Mouse (Mus musculus) heart, embryonic 11.5 days (tissue): ENCODE data around the gene Ankdd1b. TPM values are rescaled to one million over a fixed set of nuclear protein-coding genes. Genes with fewer than 3 reads are reported as not detected.

ENCODE experiments used
- ATAC-seq: fragments of 200-750 bp; cut with Nextera tagmentation; replicated peaks from 2 replicates; pipeline ENCODE4 v1.8.0; 2017; ENCODE audit warnings: moderate library complexity; ENCODE audit not compliant: insufficient number of reproducible peaks, low FRiP score, low TSS enrichment
- H3K27ac ChIP-seq: fragments of 300-500 bp; sonication (generic); 2 replicates; pipeline ENCODE4 v1.5.1; 2014; ENCODE audit warnings: mild to moderate bottlenecking, low read depth, low read length
- H3K27me3 ChIP-seq: fragments of 300-500 bp; sonication (generic); 2 replicates; pipeline ENCODE4 v1.6.1; 2014; ENCODE audit warnings: mild to moderate bottlenecking, low read length, mixed read lengths; ENCODE audit not compliant: control insufficient read depth, insufficient read depth
- H3K36me3 ChIP-seq: fragments of 300-500 bp; sonication (generic); 2 replicates; pipeline ENCODE4 v1.6.1; 2014; ENCODE audit warnings: mild to moderate bottlenecking, low read length, moderate library complexity, mixed read lengths; ENCODE audit not compliant: control insufficient read depth, insufficient read depth
- H3K4me1 ChIP-seq: fragments of 300-500 bp; sonication (generic); 2 replicates; pipeline ENCODE4 v1.6.1; 2014; ENCODE audit warnings: low read length; ENCODE audit not compliant: control insufficient read depth, insufficient read depth
- H3K4me2 ChIP-seq: fragments of 300-500 bp; sonication (generic); 2 replicates; pipeline ENCODE4 v1.6.1; 2014; ENCODE audit warnings: mild to moderate bottlenecking, moderate library complexity
- H3K4me3 ChIP-seq: fragments of 300-500 bp; sonication (generic); 2 replicates; pipeline ENCODE4 v1.5.1; 2014; ENCODE audit warnings: low read depth, low read length
- H3K9ac ChIP-seq: fragments of 300-500 bp; sonication (generic); 2 replicates; pipeline ENCODE4 v1.6.1; 2014; ENCODE audit warnings: mild to moderate bottlenecking, low read depth, low read length, moderate library complexity
- H3K9me3 ChIP-seq: fragments of 300-500 bp; sonication (generic); replicated peaks from 2 replicates; pipeline ENCODE4 v1.6.1; 2016; ENCODE audit warnings: low read length; ENCODE audit not compliant: control insufficient read depth
- WGBS: fragments of 180-500 bp; shearing (Covaris S2); extraction: QIAGEN DNeasy Blood & Tissue Kit; methylation state at CpG from one replicate; pipeline ENCODE4 v1.1.7; 2014; ENCODE audit not compliant: insufficient replicate concordance; 5-methylcytosine and 5-hydroxymethylcytosine counted together
- polyA plus RNA-seq: library from polyadenylated mRNA; unstranded; fragments of >200 nt; fragmentation: Nextera tagmentation; extraction: Ambion mirVana; gene quantifications from 2 replicates; pipeline ENCODE4 v1.2.1, GENCODE M21; 2014

The Ankdd1b gene
- polyA plus RNA-seq, 1 experiment from 2014 or later = 0.31 TPM

GRCm38 (mm10) chr13:96414384-96414783 is 56.6 kb downstream of the Ankdd1b start:
- Histone ChIP-seq H3K9ac (no peak overlapping the region), H3K36me3 (peaks cover 18% of the 10 kb centered on the region), H3K4me3 (no peak overlapping the region), H3K9me3 (no peaks in the 10 kb centered on the region), H3K27me3 (no peaks in the 10 kb centered on the region), H3K4me2 (no peak overlapping the region), H3K27ac (no peak overlapping the region), H3K4me1 (no peaks in the 10 kb centered on the region)
- WGBS = 57% methylated on average over 6 of the region's 6 CpGs
- no peak for ATAC-seq

- WGBS = 88% methylated on average over 1 of the region's 1 CpGs
- peaks cover 14% of the 10 kb centered on the region for H3K36me3 ChIP-seq
These were observed 62.2 kb downstream of the Ankdd1b start for GRCm38 (mm10) chr13:96408786-96409185.

GRCm38 (mm10) chr13:96407040-96407439 is 64.0 kb downstream of the Ankdd1b start:
- H3K4me3 ChIP-seq = no peak overlapping the region
- ATAC-seq = no peak
- H3K36me3 ChIP-seq = peaks cover 17% of the 10 kb centered on the region
- 71% methylated on average over 4 of the region's 4 CpGs for WGBS
- H3K9me3 ChIP-seq = no peaks in the 10 kb centered on the region
- no peaks in the 10 kb centered on the region for H3K4me1 ChIP-seq
- H3K27me3 ChIP-seq = no peaks in the 10 kb centered on the region
- no peak overlapping the region for H3K4me2 ChIP-seq
- H3K9ac ChIP-seq = no peak overlapping the region
- H3K27ac ChIP-seq = no peak overlapping the region

More at GRCm38 (mm10) chr13:96408786-96409185, 62.2 kb downstream of the Ankdd1b start:
- Histone ChIP-seq H3K4me3 (no peak overlapping the region), H3K27me3 (no peaks in the 10 kb centered on the region), H3K27ac (no peak overlapping the region), H3K4me1 (no peaks in the 10 kb centered on the region), H3K4me2 (no peak overlapping the region), H3K9me3 (no peaks in the 10 kb centered on the region), H3K9ac (no peak overlapping the region)
- ATAC-seq = no peak

GRCm38 (mm10) chr13:96405518-96405917 is 65.5 kb downstream of the Ankdd1b start:
- Histone ChIP-seq H3K27ac (no peak overlapping the region), H3K27me3 (no peaks in the 10 kb centered on the region), H3K9ac (no peak overlapping the region), H3K4me3 (no peak overlapping the region), H3K4me1 (no peaks in the 10 kb centered on the region), H3K36me3 (peaks cover 13% of the 10 kb centered on the region), H3K9me3 (no peaks in the 10 kb centered on the region), H3K4me2 (no peak overlapping the region)
- ATAC-seq = no peak
- WGBS = 87% methylated on average over 2 of the region's 2 CpGs

- no peak overlapping the region for H3K9ac ChIP-seq
- 93% methylated on average over 5 of the region's 5 CpGs for WGBS
These were observed 69.7 kb downstream of the Ankdd1b start for GRCm38 (mm10) chr13:96401251-96401650.

GRCm38 (mm10) chr13:96389301-96389700 is 81.7 kb downstream of the Ankdd1b start:
- H3K36me3 ChIP-seq = 0 out of 2 replicates have a peak, but pooled peaks cover 7% of the 10 kb centered on the region
- peaks cover 10% of the 10 kb centered on the region; the same call in 1 of the 2 replicates for H3K4me1 ChIP-seq
- peak overlapping the region; percentile 84 for H3K4me2 ChIP-seq
- H3K9me3 ChIP-seq = no peaks in the 10 kb centered on the region
- no peak for ATAC-seq
- H3K27ac ChIP-seq = no peak overlapping the region
- H3K9ac ChIP-seq = peak overlapping the region; percentile 52; the same call in 1 of the 2 replicates
- H3K4me3 ChIP-seq = peak overlapping the region; percentile 75
- no peaks in the 10 kb centered on the region for H3K27me3 ChIP-seq
- WGBS = 11% methylated on average over 2 of the region's 2 CpGs

More at GRCm38 (mm10) chr13:96401251-96401650, 69.7 kb downstream of the Ankdd1b start:
- ATAC-seq = no peak
- Histone ChIP-seq H3K27me3 (no peaks in the 10 kb centered on the region), H3K36me3 (peaks cover 17% of the 10 kb centered on the region), H3K4me2 (no peak overlapping the region), H3K9me3 (no peaks in the 10 kb centered on the region), H3K4me1 (no peaks in the 10 kb centered on the region), H3K27ac (no peak overlapping the region), H3K4me3 (no peak overlapping the region)

GRCm38 (mm10) chr13:96388042-96388888 is 82.7 kb downstream of the Ankdd1b start, which contains the start of gene Poc5:
Poc5 (plus strand) TSS chr13:96388294.
- peak; percentile 99 for ATAC-seq
- peak within 1 kb of the TSS; percentile 75 for H3K4me3 ChIP-seq
- H3K9ac ChIP-seq = peak within 1 kb of the TSS; percentile 82
- 0 out of 2 replicates have a peak, but pooled peaks cover 3% of the 10 kb centered on the region for H3K36me3 ChIP-seq
- H3K9me3 ChIP-seq = no peaks in the 10 kb centered on the region
- peak within 1 kb of the TSS; percentile 84 for H3K4me2 ChIP-seq
- no peaks in the 10 kb centered on the region for H3K27me3 ChIP-seq
- peak within 1 kb of the TSS; percentile 29; the same call in 1 of the 2 replicates for H3K27ac ChIP-seq
- WGBS = under 1% methylated on average over 44 of the region's 44 CpGs
- H3K4me1 ChIP-seq = peaks cover 10% of the 10 kb centered on the region; the same call in 1 of the 2 replicates

- no peak overlapping the region for H3K4me3 ChIP-seq
- WGBS = 58% methylated on average over 4 of the region's 4 CpGs
- no peaks in the 10 kb centered on the region for H3K9me3 ChIP-seq
- H3K4me1 ChIP-seq = no peaks in the 10 kb centered on the region
- no peak overlapping the region for H3K27ac ChIP-seq
- H3K9ac ChIP-seq = no peak overlapping the region
- no peak for ATAC-seq
- no peaks in the 10 kb centered on the region for H3K36me3 ChIP-seq
- no peak overlapping the region for H3K4me2 ChIP-seq
- H3K27me3 ChIP-seq = no peaks in the 10 kb centered on the region
These were observed 93.1 kb downstream of the Ankdd1b start for GRCm38 (mm10) chr13:96377883-96378282.
